Comparison of ENCODE assay signal across 11 mouse cellular contexts in the genomic region with DNA sequence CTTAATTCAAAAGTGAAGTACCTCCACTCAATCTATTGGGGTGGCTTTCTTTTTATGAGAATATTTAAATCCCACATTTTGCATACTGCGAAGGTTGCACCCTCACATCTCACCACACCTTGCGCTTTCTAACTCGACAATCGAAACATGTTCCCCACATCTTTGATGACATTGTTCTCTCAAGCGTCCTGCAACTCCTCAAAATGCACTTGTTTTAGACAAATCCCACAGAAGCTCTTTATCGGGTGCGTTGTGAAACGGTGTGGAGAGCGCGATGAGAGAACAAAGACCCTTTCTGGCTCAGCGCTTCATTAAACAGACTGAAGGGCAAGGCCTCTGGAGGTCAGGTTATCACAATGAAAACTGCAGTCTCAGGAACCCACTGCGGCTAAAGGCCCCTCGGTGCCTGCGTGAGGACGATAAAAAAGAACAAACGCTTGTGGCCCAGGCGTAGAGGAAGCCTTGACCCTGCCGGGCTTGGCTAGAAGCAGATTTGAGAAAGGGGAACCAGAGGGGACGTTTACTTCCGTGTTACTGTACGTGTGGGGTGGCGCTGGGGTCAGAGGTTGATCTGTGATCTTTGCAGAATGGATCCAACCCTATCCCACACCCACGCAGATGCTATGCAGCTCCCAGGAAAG.
DNase-seq lines count a peak whose midpoint lies in the region; ATAC-seq and TF ChIP-seq lines count a peak whose summit lies in the region.
"Had no signal": no experiment of that assay in that cellular context is flagged by ENCODE, and none has a peak within 500 bp of the region (broad histone marks: within the 10 kb centered on the region; RNA-seq: fewer than 3 reads in every experiment).

No protein-coding gene starts in this region.

- H3K9me3 ChIP-seq in ES-E14 (ENCODE audit: control insufficient read depth, insufficient read depth, low read depth, low read length): no peaks in the 10 kb centered on the region
- H3K9me3 ChIP-seq in hindbrain, embryonic 11.5 days (ENCODE audit: control insufficient read depth, low read length): no peaks in the 10 kb centered on the region
- peaks cover 4% of the 10 kb centered on the region for H3K9me3 ChIP-seq in megakaryocyte, embryonic 14.5 days

- H3K9ac ChIP-seq in ES-E14 (ENCODE audit: insufficient read depth, low read depth, low read length, poor library complexity, severe bottlenecking): no peak overlapping the region
- H3K9ac ChIP-seq in hindbrain, embryonic 11.5 days (ENCODE audit: low read depth, low read length): peak overlapping the region; percentile 51
- H3K9ac ChIP-seq: liver, embryonic 14.5 days had no signal

- no peaks in the 10 kb centered on the region for H3K27me3 ChIP-seq in hindbrain, embryonic 11.5 days (ENCODE audit: control insufficient read depth, insufficient read depth, low read length)
- H3K27me3 ChIP-seq in megakaryocyte, embryonic 14.5 days (replicated peaks): no peaks in the 10 kb centered on the region

- no peak for DNase-seq in ES-E14 (ENCODE audit: low read depth, low spot score)
- peak; percentile 69 for DNase-seq in hindbrain, embryonic 11.5 days (ENCODE audit: low spot score)
- no peak for DNase-seq in adrenal gland, postnatal 36 days
- DNase-seq in spleen, adult 12 weeks (ENCODE audit: low spot score): no peak
- no peak for DNase-seq in adrenal gland, postnatal 25 days
- no peak for DNase-seq in lung, postnatal 36 days
- DNase-seq: cerebellum, adult 11-12 months; right cerebral cortex, postnatal 14 days had no signal

- 9% methylated on average over 23 of the region's 23 CpGs for WGBS in hindbrain, embryonic 11.5 days

- H3K36me3 ChIP-seq in ES-E14 (ENCODE audit: control insufficient read depth, insufficient read depth, low read length, poor library complexity, severe bottlenecking): no peaks in the 10 kb centered on the region
- no peaks in the 10 kb centered on the region for H3K36me3 ChIP-seq in hindbrain, embryonic 11.5 days (ENCODE audit: control insufficient read depth, insufficient read depth, low read length)
- H3K36me3 ChIP-seq in megakaryocyte, embryonic 14.5 days (replicated peaks; ENCODE audit: low read length): no peaks in the 10 kb centered on the region

- peak overlapping the region; percentile 22 for H3K4me2 ChIP-seq in hindbrain, embryonic 11.5 days (replicated peaks; ENCODE audit: low read depth, low read length)

- in situ Hi-C loops in ES-E14 (cut with MboI; ENCODE audit: low sequenced_read_pairs in 2 of 2, unreplicated experiment in 2 of 2): no loop called here

- H3K4me1 ChIP-seq in ES-E14 (ENCODE audit: control insufficient read depth in 2 of 2, insufficient read depth in 2 of 2, low read length in 2 of 2, poor library complexity in 1 of 2): no peaks in the 10 kb centered on the region
- H3K4me1 ChIP-seq in hindbrain, embryonic 11.5 days (replicated peaks; ENCODE audit: control insufficient read depth, insufficient read depth, low read length): peaks cover 5% of the 10 kb centered on the region; the same call in 1 of the 2 replicates
- peaks cover 5% of the 10 kb centered on the region; the same call in 1 of the 2 replicates for H3K4me1 ChIP-seq in megakaryocyte, embryonic 14.5 days

- no peak overlapping the region for H3K4me3 ChIP-seq in ES-E14 (ENCODE audit: insufficient read depth in 1 of 2, low read depth in 1 of 2, low read length in 2 of 2, poor library complexity in 1 of 2, severe bottlenecking in 1 of 2)
- H3K4me3 ChIP-seq in hindbrain, embryonic 11.5 days (ENCODE audit: low read depth, low read length): no peak overlapping the region
- H3K4me3 ChIP-seq in megakaryocyte, embryonic 14.5 days (replicated peaks): peak overlapping the region; percentile 38

- 0 out of 2 replicates have a peak overlapping the region, but pooled peaks have one; percentile 31 for H3K27ac ChIP-seq in ES-E14 (ENCODE audit: insufficient read depth, low read depth, low read length, poor library complexity, severe bottlenecking)
- H3K27ac ChIP-seq in hindbrain, embryonic 11.5 days (ENCODE audit: low read depth, low read length): peak overlapping the region; percentile 75
- H3K27ac ChIP-seq: liver, embryonic 14.5 days had no signal

- ATAC-seq in common myeloid progenitor, adult 5-6 weeks (replicated peaks; ENCODE audit: low read depth, poor library complexity, severe bottlenecking): peak; percentile 99
- ATAC-seq in hindbrain, embryonic 11.5 days (ENCODE audit: low FRiP score): peak; percentile 71

TF ChIP-seq in ES-E14, 5 proteins besides CTCF, POLR2A, EP300 and RAD21:
- no peak for TF ChIP-seq MAFK (IDR thresholded peaks at IDR 0.05; ENCODE audit: insufficient read depth, low read depth, low read length)
- no peak for TF ChIP-seq ZNF384 (IDR thresholded peaks at IDR 0.05; ENCODE audit: low read depth, low read length)
- no peak for TF ChIP-seq ZC3H11A (IDR thresholded peaks at IDR 0.05; ENCODE audit: borderline replicate concordance, low read depth, low read length)
- no peak for TF ChIP-seq CHD2 (IDR thresholded peaks at IDR 0.05; ENCODE audit: low read depth, low read length)
- TF ChIP-seq HCFC1 (IDR thresholded peaks at IDR 0.05; ENCODE audit: borderline replicate concordance, insufficient read depth, low read length): no peak
TF ChIP-seq in ES-E14: peak in this region for 0.
